Mouse (Mus musculus): Measurements from ENCODE around the gene Sprtn. TPM values are rescaled to one million over a fixed set of nuclear protein-coding genes. Genes with fewer than 3 reads are reported as not detected.

Sprtn gene
- polyA plus RNA-seq, 1 experiment: 10.2 TPM

- Histone ChIP-seq H3K27ac (replicated peaks; ENCODE audit: low read depth, low read length) (peak overlapping the region; percentile 97), H3K4me3 (ENCODE audit: insufficient read depth, low read depth, low read length) (peak overlapping the region; percentile 95), H3K4me1 (ENCODE audit: control insufficient read depth, insufficient read depth, insufficient read length, low read length) (peaks cover 21% of the 10 kb centered on the region)
These were observed 50.4 kb downstream of the Sprtn start for GRCm38 (mm10) chr8:124947865-124948732.

- H3K27ac ChIP-seq (replicated peaks; ENCODE audit: low read depth, low read length): peak overlapping the region; percentile 97
- peak overlapping the region; percentile 95 for H3K4me3 ChIP-seq (ENCODE audit: insufficient read depth, low read depth, low read length)
- H3K4me1 ChIP-seq (ENCODE audit: control insufficient read depth, insufficient read depth, insufficient read length, low read length): peaks cover 19% of the 10 kb centered on the region
These were observed 51.0 kb downstream of the Sprtn start for GRCm38 (mm10) chr8:124948733-124949111.

GRCm38 (mm10) chr8:124949209-124950068 is 51.8 kb downstream of the Sprtn start, which contains the start of gene Egln1:
TSS of gene Egln1 (minus strand) at chr8:124949324.
- peak within 1 kb of the TSS; percentile 97 for H3K27ac ChIP-seq (replicated peaks; ENCODE audit: low read depth, low read length)
- peaks cover 14% of the 10 kb centered on the region for H3K4me1 ChIP-seq (ENCODE audit: control insufficient read depth, insufficient read depth, insufficient read length, low read length)
- H3K4me3 ChIP-seq (ENCODE audit: insufficient read depth, low read depth, low read length): peak within 1 kb of the TSS; percentile 95

- Histone ChIP-seq H3K4me1 (ENCODE audit: control insufficient read depth, insufficient read depth, insufficient read length, low read length) (peaks cover 12% of the 10 kb centered on the region), H3K4me3 (ENCODE audit: insufficient read depth, low read depth, low read length) (peak overlapping the region; percentile 92), H3K27ac (replicated peaks; ENCODE audit: low read depth, low read length) (peak overlapping the region; percentile 93)
These were observed 52.4 kb downstream of the Sprtn start for GRCm38 (mm10) chr8:124950069-124950456.

GRCm38 (mm10) chr8:124950865-124951264 is 53.2 kb downstream of the Sprtn start:
- Histone ChIP-seq H3K4me1 (ENCODE audit: control insufficient read depth, insufficient read depth, insufficient read length, low read length) (peaks cover 12% of the 10 kb centered on the region), H3K4me3 (ENCODE audit: insufficient read depth, low read depth, low read length) (peak overlapping the region; percentile 92; the same call in 1 of the 2 replicates)

GRCm38 (mm10) chr8:124953188-124953587 is 55.5 kb downstream of the Sprtn start:
- Histone ChIP-seq H3K4me1 (ENCODE audit: control insufficient read depth, insufficient read depth, insufficient read length, low read length) (peaks cover 9% of the 10 kb centered on the region; the same call in 1 of the 2 replicates), H3K27ac (replicated peaks; ENCODE audit: low read depth, low read length) (peak overlapping the region; percentile 60), H3K4me3 (ENCODE audit: insufficient read depth, low read depth, low read length) (no peak overlapping the region)

More at GRCm38 (mm10) chr8:124950865-124951264, 53.2 kb downstream of the Sprtn start:
- H3K27ac ChIP-seq (replicated peaks; ENCODE audit: low read depth, low read length): peak overlapping the region; percentile 93

- Histone ChIP-seq H3K27ac (replicated peaks; ENCODE audit: low read depth, low read length) (no peak overlapping the region), H3K4me1 (ENCODE audit: control insufficient read depth, insufficient read depth, insufficient read length, low read length) (peaks cover 9% of the 10 kb centered on the region; the same call in 1 of the 2 replicates), H3K4me3 (ENCODE audit: insufficient read depth, low read depth, low read length) (no peak overlapping the region)
These were observed 56.9 kb downstream of the Sprtn start for GRCm38 (mm10) chr8:124954572-124955082.

Other genes with a start within 250 kb of the Sprtn start
- gene 2310022B05Rik, start 234.5 kb upstream of the Sprtn start, polyA plus RNA-seq (2012; ENCODE audit: insufficient read depth, insufficient read length, missing spikeins): 7.7 and 10.0 TPM in 2 replicates
- 13.4 and 18.6 TPM in 2 replicates for gene Ttc13, start 175.9 kb upstream of the Sprtn start, polyA plus RNA-seq (2012; ENCODE audit: insufficient read depth, insufficient read length, missing spikeins)
- 5.6 and 9.2 TPM in 2 replicates for gene Arv1, start 175.7 kb upstream of the Sprtn start, polyA plus RNA-seq (2012; ENCODE audit: insufficient read depth, insufficient read length, missing spikeins)
- 0.83 and 1.5 TPM in 2 replicates for gene Fam89a, start 146.1 kb upstream of the Sprtn start, polyA plus RNA-seq (2012; ENCODE audit: insufficient read depth, insufficient read length, missing spikeins)
- gene Trim67, start 104.8 kb upstream of the Sprtn start, polyA plus RNA-seq (2012; ENCODE audit: insufficient read depth, insufficient read length, missing spikeins): 7.1 and 8.0 TPM in 2 replicates
- gene Gnpat, start 34.9 kb upstream of the Sprtn start, polyA plus RNA-seq (2012; ENCODE audit: insufficient read depth, insufficient read length, missing spikeins): 133 and 153 TPM in 2 replicates
- gene 2810004N23Rik, start 34.8 kb upstream of the Sprtn start, polyA plus RNA-seq (2012; ENCODE audit: insufficient read depth, insufficient read length, missing spikeins): 12.9 and 17.1 TPM in 2 replicates
- 9.7 and 13.5 TPM in 2 replicates for gene Exoc8, start 181 bp upstream of the Sprtn start, polyA plus RNA-seq (2012; ENCODE audit: insufficient read depth, insufficient read length, missing spikeins)
- gene Egln1, start 51.4 kb downstream of the Sprtn start, polyA plus RNA-seq (2012; ENCODE audit: insufficient read depth, insufficient read length, missing spikeins): 134 and 142 TPM in 2 replicates
- 34.8 and 41.0 TPM in 2 replicates for gene Tsnax, start 115.1 kb downstream of the Sprtn start, polyA plus RNA-seq (2012; ENCODE audit: insufficient read depth, insufficient read length, missing spikeins)
- gene Disc1, start 156.3 kb downstream of the Sprtn start, polyA plus RNA-seq (2012; ENCODE audit: insufficient read depth, insufficient read length, missing spikeins): 0.40 TPM in 1 of 2 replicates, not detected in the other